Mouse (Mus musculus) forebrain, embryonic 16.5 days (tissue): ENCODE data around the gene Reep6. TPM values are rescaled to one million over a fixed set of nuclear protein-coding genes. Genes with fewer than 3 reads are reported as not detected.

Source experiments
- ATAC-seq: fragments of 200-750 bp; cut with Nextera tagmentation; 2 replicates; pipeline ENCODE4 v1.8.0; 2017; ENCODE audit warnings: mild to moderate bottlenecking, moderate library complexity
- H3K27ac ChIP-seq: fragments of 300-500 bp; sonication (generic); 2 replicates; pipeline ENCODE4 v1.5.1; 2014; ENCODE audit warnings: low read length, control low read depth
- H3K27me3 ChIP-seq: fragments of 300-500 bp; sonication (generic); replicated peaks from 2 replicates; pipeline ENCODE4 v1.6.1; 2014; ENCODE audit warnings: low read length; ENCODE audit not compliant: control insufficient read depth, insufficient read depth
- H3K36me3 ChIP-seq: fragments of 300-500 bp; sonication (generic); 2 replicates; pipeline ENCODE4 v1.6.1; 2014; ENCODE audit not compliant: control insufficient read depth, insufficient read depth
- H3K4me1 ChIP-seq: fragments of 300-500 bp; sonication (generic); replicated peaks from 2 replicates; pipeline ENCODE4 v1.6.1; 2014; ENCODE audit warnings: low read length; ENCODE audit not compliant: control insufficient read depth, insufficient read depth
- H3K4me2 ChIP-seq: fragments of 300-500 bp; sonication (generic); 2 replicates; pipeline ENCODE4 v1.6.1; 2014; ENCODE audit warnings: mild to moderate bottlenecking, low read length, control low read depth
- H3K4me3 ChIP-seq: fragments of 300-500 bp; sonication (generic); replicated peaks from 2 replicates; pipeline ENCODE4 v1.5.1; 2014; ENCODE audit warnings: mild to moderate bottlenecking, low read length, control low read depth
- H3K9ac ChIP-seq: fragments of 300-500 bp; sonication (generic); replicated peaks from 2 replicates; pipeline ENCODE4 v1.6.1; 2014; ENCODE audit warnings: low read depth, low read length, control low read depth
- H3K9me3 ChIP-seq: fragments of 300-500 bp; sonication (generic); 2 replicates; pipeline ENCODE4 v1.6.1; 2016; ENCODE audit warnings: low read length; ENCODE audit not compliant: control insufficient read depth
- WGBS: fragments of 180-500 bp; shearing (Covaris S2); extraction: QIAGEN DNeasy Blood & Tissue Kit; methylation state at CpG from one replicate; pipeline ENCODE4 v1.1.7; 2014; 5-methylcytosine and 5-hydroxymethylcytosine counted together
- polyA plus RNA-seq: library from polyadenylated mRNA; unstranded; fragments of >200 nt; fragmentation: Nextera tagmentation; extraction: Ambion mirVana; gene quantifications from 2 replicates; pipeline ENCODE4 v1.2.1, GENCODE M21; 2015

Reep6 gene
- polyA plus RNA-seq, 1 experiment from 2014 or later, result 3.2 TPM

GRCm38 (mm10) chr10:80371983-80372382, 42.2 kb downstream of the Reep6 start:
- Histone ChIP-seq H3K9me3 (no peaks in the 10 kb centered on the region), H3K27ac (no peak overlapping the region), H3K4me3 (no peak overlapping the region; the same call in 1 of the 2 replicates), H3K9ac (no peak overlapping the region; the same call in 1 of the 2 replicates), H3K4me1 (peaks cover 6% of the 10 kb centered on the region; the same call in 1 of the 2 replicates), H3K36me3 (no peaks in the 10 kb centered on the region), H3K27me3 (no peaks in the 10 kb centered on the region), H3K4me2 (peak overlapping the region; percentile 22; the same call in 1 of the 2 replicates)
- no peak for ATAC-seq
- 58% methylated on average over 9 of the region's 9 CpGs for WGBS

- WGBS, result 83% methylated on average over 6 of the region's 6 CpGs
- ATAC-seq, result no peak
- Histone ChIP-seq H3K4me2 (no peak overlapping the region), H3K4me3 (no peak overlapping the region), H3K36me3 (no peaks in the 10 kb centered on the region), H3K27me3 (no peaks in the 10 kb centered on the region), H3K4me1 (peaks cover 6% of the 10 kb centered on the region; the same call in 1 of the 2 replicates), H3K27ac (no peak overlapping the region), H3K9me3 (no peaks in the 10 kb centered on the region), H3K9ac (no peak overlapping the region)
Observed at GRCm38 (mm10) chr10:80372706-80373105, 43.0 kb downstream of the Reep6 start.

- Histone ChIP-seq H3K9ac (no peak overlapping the region), H3K27ac (no peak overlapping the region), H3K27me3 (no peaks in the 10 kb centered on the region), H3K4me1 (peaks cover 6% of the 10 kb centered on the region; the same call in 1 of the 2 replicates), H3K36me3 (no peaks in the 10 kb centered on the region), H3K4me2 (no peak overlapping the region), H3K4me3 (no peak overlapping the region), H3K9me3 (no peaks in the 10 kb centered on the region)
- ATAC-seq, result no peak
- WGBS, result 16% methylated on average over 6 of the region's 6 CpGs
Observed at GRCm38 (mm10) chr10:80374063-80374462, 44.3 kb downstream of the Reep6 start.

- no peak overlapping the region for H3K27ac ChIP-seq
- peak; percentile 67 for ATAC-seq
- H3K9me3 ChIP-seq, result no peaks in the 10 kb centered on the region
- no peaks in the 10 kb centered on the region for H3K27me3 ChIP-seq
- no peak overlapping the region for H3K4me2 ChIP-seq
- 3% methylated on average over 7 of the region's 7 CpGs for WGBS
- no peak overlapping the region for H3K9ac ChIP-seq
- H3K36me3 ChIP-seq, result peaks cover 14% of the 10 kb centered on the region
- H3K4me1 ChIP-seq, result peaks cover 8% of the 10 kb centered on the region; the same call in 1 of the 2 replicates
- no peak overlapping the region for H3K4me3 ChIP-seq
Observed at GRCm38 (mm10) chr10:80376160-80376559, 46.4 kb downstream of the Reep6 start.

- 50% methylated on average over 10 of the region's 10 CpGs for WGBS
- no peak overlapping the region for H3K27ac ChIP-seq
- no peaks in the 10 kb centered on the region for H3K27me3 ChIP-seq
- peaks cover 4% of the 10 kb centered on the region for H3K4me1 ChIP-seq
- H3K36me3 ChIP-seq, result peaks cover 28% of the 10 kb centered on the region
- ATAC-seq, result no peak
- no peak overlapping the region for H3K9ac ChIP-seq
- no peaks in the 10 kb centered on the region for H3K9me3 ChIP-seq
- H3K4me3 ChIP-seq, result no peak overlapping the region
- no peak overlapping the region for H3K4me2 ChIP-seq
Observed at GRCm38 (mm10) chr10:80377716-80378115, 48.0 kb downstream of the Reep6 start.

GRCm38 (mm10) chr10:80382641-80383365, 53.0 kb downstream of the Reep6 start:
- H3K4me2 ChIP-seq, result peak overlapping the region; percentile 88
- no peaks in the 10 kb centered on the region for H3K27me3 ChIP-seq
- 76% methylated on average over 7 of the region's 7 CpGs for WGBS
- H3K9ac ChIP-seq, result no peak overlapping the region; the same call in 1 of the 2 replicates
- H3K9me3 ChIP-seq, result no peaks in the 10 kb centered on the region
- H3K4me3 ChIP-seq, result peak overlapping the region; percentile 98
- H3K27ac ChIP-seq, result no peak overlapping the region
- peaks cover 30% of the 10 kb centered on the region for H3K36me3 ChIP-seq
- H3K4me1 ChIP-seq, result peaks cover 29% of the 10 kb centered on the region
- no peak for ATAC-seq

- Histone ChIP-seq H3K9ac (no peak overlapping the region; the same call in 1 of the 2 replicates), H3K9me3 (no peaks in the 10 kb centered on the region), H3K4me3 (peak overlapping the region; percentile 98), H3K4me1 (peaks cover 35% of the 10 kb centered on the region), H3K4me2 (peak overlapping the region; percentile 88), H3K27me3 (no peaks in the 10 kb centered on the region), H3K27ac (no peak overlapping the region), H3K36me3 (peaks cover 30% of the 10 kb centered on the region)
- WGBS, result 53% methylated on average over 4 of the region's 4 CpGs
- ATAC-seq, result no peak
Observed at GRCm38 (mm10) chr10:80383431-80383830, 53.7 kb downstream of the Reep6 start.

- no peaks in the 10 kb centered on the region for H3K9me3 ChIP-seq
- peaks cover 35% of the 10 kb centered on the region for H3K4me1 ChIP-seq
- H3K9ac ChIP-seq, result peak overlapping the region; percentile 99
- ATAC-seq, result no peak
- H3K27ac ChIP-seq, result no peak overlapping the region
- H3K4me3 ChIP-seq, result peak overlapping the region; percentile 98
- no peaks in the 10 kb centered on the region for H3K27me3 ChIP-seq
- H3K4me2 ChIP-seq, result peak overlapping the region; percentile 88
- WGBS, result 81% methylated on average over 4 of the region's 4 CpGs
- peaks cover 30% of the 10 kb centered on the region for H3K36me3 ChIP-seq
Observed at GRCm38 (mm10) chr10:80384115-80384639, 54.4 kb downstream of the Reep6 start.

GRCm38 (mm10) chr10:80384709-80385108, 55.0 kb downstream of the Reep6 start:
- Histone ChIP-seq H3K4me2 (peak overlapping the region; percentile 88), H3K27ac (peak overlapping the region; percentile 96), H3K9me3 (no peaks in the 10 kb centered on the region), H3K36me3 (peaks cover 27% of the 10 kb centered on the region), H3K27me3 (no peaks in the 10 kb centered on the region), H3K9ac (peak overlapping the region; percentile 99), H3K4me3 (peak overlapping the region; percentile 98), H3K4me1 (peaks cover 35% of the 10 kb centered on the region)
- no peak for ATAC-seq
- 64% methylated on average over 7 of the region's 7 CpGs for WGBS
